Mouse (Mus musculus): Measurements from ENCODE around the gene Paqr7.

- no peak for TF ChIP-seq CTCF (IDR thresholded peaks at IDR 0.05; ENCODE audit: insufficient read depth, low read length)
- TF ChIP-seq POLR2A (IDR thresholded peaks at IDR 0.05; ENCODE audit: borderline replicate concordance, extremely low read depth, low read depth, low read length), result no peak
Observed at GRCm38 (mm10) chr4:134514309-134514930, 17.9 kb downstream of the Paqr7 start.

All from lung, adult 2 months (tissue).